Mouse (Mus musculus) cerebellum, postnatal 4 days (tissue): Measurements from ENCODE around the gene Pcdh7.
"Not testable (repeated sequence)": the region's sequence is repeated elsewhere in the genome, so short reads cannot be mapped to it uniquely, and the experiment has no call there.

ENCODE experiments used
- DNase-seq, 2 experiments: peaks; one replicate each; pipeline ENCODE4 v3.0.0; 2022; ENCODE audit warnings: low spot score in 2 of 2, mixed read lengths in 1 of 2

The Pcdh7 gene

GRCm38 (mm10) chr5:57717906-57718875, at the start of gene Pcdh7:
Gene Pcdh7, plus strand, starts transcription at chr5:57717967.
- DNase-seq = peak; percentile 34 to 55

- DNase-seq = not testable (repeated sequence)
Measured at GRCm38 (mm10) chr5:57676970-57677369, 40.8 kb upstream of the Pcdh7 start.

GRCm38 (mm10) chr5:57708396-57708795, 9.4 kb upstream of the Pcdh7 start:
- DNase-seq = peak in 1 of 2 experiments; percentile 29

- no peak for DNase-seq
Measured at GRCm38 (mm10) chr5:57713980-57714379, 3.8 kb upstream of the Pcdh7 start.

GRCm38 (mm10) chr5:57714621-57715523, 2.9 kb upstream of the Pcdh7 start:
- peak; percentile 43 to 61 for DNase-seq

GRCm38 (mm10) chr5:57715524-57716400, 2.0 kb upstream of the Pcdh7 start:
- DNase-seq = peak; percentile 68 to 73

- DNase-seq = peak; percentile 13 to 28
Measured at GRCm38 (mm10) chr5:57716421-57717237, 1.1 kb upstream of the Pcdh7 start.

GRCm38 (mm10) chr5:57717238-57717905, 395 bp upstream of the Pcdh7 start:
- peak; percentile 31 to 52 for DNase-seq

- DNase-seq = peak; percentile 37 to 56
Measured at GRCm38 (mm10) chr5:57718876-57719593, 1.3 kb downstream of the Pcdh7 start.

GRCm38 (mm10) chr5:57719594-57720185, 1.9 kb downstream of the Pcdh7 start:
- peak; percentile 55 to 78 for DNase-seq

- peak in 1 of 2 experiments; percentile 20 for DNase-seq
Measured at GRCm38 (mm10) chr5:57720206-57720880, 2.6 kb downstream of the Pcdh7 start.

- DNase-seq = no peak
Measured at GRCm38 (mm10) chr5:57721148-57721712, 3.5 kb downstream of the Pcdh7 start.

GRCm38 (mm10) chr5:57721927-57722326, 4.2 kb downstream of the Pcdh7 start:
- no peak for DNase-seq

GRCm38 (mm10) chr5:57733451-57733850, 15.7 kb downstream of the Pcdh7 start:
- no peak for DNase-seq

GRCm38 (mm10) chr5:57735723-57736122, 18.0 kb downstream of the Pcdh7 start:
- no peak for DNase-seq

- no peak for DNase-seq
Measured at GRCm38 (mm10) chr5:57742924-57743323, 25.2 kb downstream of the Pcdh7 start.

GRCm38 (mm10) chr5:57743956-57744661, 26.3 kb downstream of the Pcdh7 start:
- DNase-seq = no peak
